Mouse (Mus musculus) olfactory bulb, adult 2 months (tissue): Measurements from ENCODE around the gene Mast4.

Experiments
- CTCF ChIP-seq: fragments of 200-500 bp; IDR thresholded peaks from 2 replicates; pipeline ENCODE4 v1.5.1; 2012; ENCODE audit warnings: low read depth, mild to moderate bottlenecking, low read length, moderate library complexity; ENCODE audit not compliant: insufficient read depth
- POLR2A ChIP-seq: fragments of 200-500 bp; IDR thresholded peaks from 2 replicates; pipeline ENCODE4 v1.6.1; 2012; ENCODE audit warnings: mild to moderate bottlenecking, low read depth, low read length, moderate library complexity; ENCODE audit not compliant: insufficient read depth

DNA sequence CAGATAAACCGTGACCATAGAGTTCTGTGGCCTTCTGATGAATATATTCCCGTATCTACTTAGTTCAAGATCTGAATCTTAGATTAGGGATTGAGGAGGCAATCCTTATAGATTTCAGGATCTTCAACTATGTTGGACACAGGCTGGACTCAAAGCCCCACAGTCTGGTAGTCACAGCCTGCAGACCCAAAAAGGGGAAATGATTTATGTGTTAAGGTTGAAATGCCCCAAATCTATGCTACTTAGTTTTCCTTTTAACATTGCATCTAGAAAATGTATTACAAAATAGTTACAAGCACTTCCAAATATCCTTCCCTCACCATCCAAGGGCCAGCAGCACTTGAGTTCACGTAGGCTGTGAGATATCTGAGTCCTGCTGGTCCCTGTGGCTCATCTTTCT lies 633.6 kb downstream of the Mast4 start:
- TF ChIP-seq POLR2A (no peak), CTCF (no peak)
